Mouse (Mus musculus): ENCODE measurements around the gene Plscr5.
"Not testable (repeated sequence)": the region's sequence is repeated elsewhere in the genome, so short reads cannot be mapped to it uniquely, and the experiment has no call there.

Plscr5 gene

GRCm38 (mm10) chr9:92192636-92193035 is at the start of gene Plscr5:
Gene Plscr5 (plus strand): TSS chr9:92192936.
- in situ Hi-C loops (cut with MboI, MseI) = not testable (repeated sequence)

DNA sequence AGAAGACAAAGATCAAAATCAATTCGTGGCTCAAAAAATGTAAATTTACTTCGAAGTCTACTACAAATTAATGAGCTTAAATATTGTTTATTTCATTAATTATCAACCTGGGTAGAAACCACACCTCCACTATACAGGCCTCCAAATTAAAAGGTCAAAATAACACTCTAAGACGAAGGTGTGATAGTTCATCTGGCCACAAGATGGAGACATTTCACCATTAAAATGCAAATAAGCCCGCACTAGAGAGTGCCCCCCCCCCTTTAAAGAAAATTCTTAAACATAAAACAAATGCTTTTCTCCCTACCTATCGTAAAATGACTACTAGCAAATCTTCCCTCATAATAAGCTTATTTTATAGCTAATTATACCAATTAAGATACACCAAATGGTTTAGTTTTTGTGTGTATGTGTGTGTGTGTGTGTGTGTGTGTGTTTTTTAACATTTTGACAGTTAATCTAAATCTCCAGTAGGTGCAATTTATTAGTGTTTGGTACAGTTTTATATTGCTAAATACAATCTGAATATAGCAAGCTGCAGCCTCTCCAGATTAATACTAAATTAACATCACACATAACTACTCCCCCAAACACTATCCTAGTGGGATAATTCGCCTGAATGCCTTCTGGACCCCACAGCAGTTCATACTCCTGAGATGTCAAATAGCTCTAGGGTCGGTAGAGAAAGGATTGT is 45.0 kb upstream of the Plscr5 start:
- in situ Hi-C loops (cut with MboI, MseI) = no loop called here

- in situ Hi-C loops (cut with MboI, MseI) = loop anchor here (25.0 kb wide), 1 partner anchor 700 kb away; no protein-coding TSS in a partner anchor
These were observed 30.5 kb upstream of the Plscr5 start for GRCm38 (mm10) chr9:92162213-92162612.

DNA sequence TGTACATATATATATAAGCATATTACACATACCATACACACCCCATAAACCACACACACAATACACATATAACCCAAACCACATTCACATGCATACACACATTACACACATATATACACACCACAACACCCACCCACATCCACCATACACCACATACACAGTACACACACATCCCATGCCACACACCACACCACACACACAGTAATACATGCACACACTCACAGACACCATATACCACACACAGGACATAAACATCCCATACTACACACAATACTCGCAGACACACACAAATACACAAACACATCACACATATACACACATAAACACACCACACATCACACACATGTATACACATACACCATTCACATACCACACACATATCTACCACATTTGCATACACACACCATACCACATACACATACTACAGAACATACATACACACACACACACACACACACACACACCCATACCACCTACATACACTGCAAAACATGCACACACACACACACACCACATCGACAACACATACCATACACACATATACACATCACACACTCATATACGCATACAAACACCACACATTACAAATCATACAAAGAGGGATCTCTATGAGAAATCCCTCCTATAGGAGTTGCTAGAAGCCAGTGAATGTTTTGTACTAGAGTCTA is 19.3 kb upstream of the Plscr5 start:
- in situ Hi-C loops (cut with MboI, MseI) = loop anchor here (25.0 kb wide), 1 partner anchor 689 kb away; no protein-coding TSS in a partner anchor

DNA sequence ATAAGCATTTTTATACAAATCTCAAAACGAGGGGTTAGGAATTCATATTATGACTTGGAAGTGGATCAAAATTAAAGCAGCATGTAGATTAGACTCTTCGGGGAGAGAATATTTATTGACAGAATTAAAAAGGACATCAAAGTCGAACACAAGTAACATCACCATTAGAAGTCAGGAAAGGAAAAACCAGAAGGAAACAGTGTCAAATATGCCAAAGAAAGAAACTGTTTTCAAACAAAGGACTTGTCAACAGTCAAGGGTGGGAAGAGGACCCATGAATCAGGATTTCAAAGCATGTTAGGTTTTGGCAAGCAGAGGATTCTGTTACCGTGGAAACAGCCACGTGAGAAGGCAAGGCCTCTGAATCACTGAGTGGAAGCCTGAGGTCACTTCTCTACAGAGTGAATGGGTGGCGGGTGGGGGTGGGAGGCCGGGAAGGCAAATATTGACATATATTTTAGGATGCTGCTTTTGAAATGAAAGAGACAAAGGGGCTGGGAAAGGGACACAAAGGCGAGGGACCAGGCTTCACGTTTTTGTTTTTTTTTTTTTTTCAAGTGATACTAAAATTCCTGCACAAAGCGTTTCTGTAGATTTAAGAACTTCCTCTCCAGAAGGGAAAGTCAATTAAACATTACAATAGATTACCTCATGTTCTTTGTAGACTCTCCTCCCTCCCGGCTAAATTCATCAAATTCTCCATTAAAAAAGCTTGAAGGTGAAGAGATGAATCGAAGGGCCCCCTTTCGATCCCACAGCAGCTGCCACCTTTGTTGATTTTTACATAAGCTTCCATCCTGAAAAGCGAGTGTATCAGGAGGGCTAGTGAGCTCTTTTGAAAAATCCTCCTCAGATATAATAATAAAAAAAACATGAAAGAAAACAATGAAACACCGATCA is 18.3 kb upstream of the Plscr5 start:
- in situ Hi-C loops (cut with MboI, MseI) = loop anchor here (25.0 kb wide), 1 partner anchor 688 kb away; no protein-coding TSS in a partner anchor

GRCm38 (mm10) chr9:92178861-92179469 is 13.8 kb upstream of the Plscr5 start:
- in situ Hi-C loops (cut with MboI, MseI) = no loop called here

DNA sequence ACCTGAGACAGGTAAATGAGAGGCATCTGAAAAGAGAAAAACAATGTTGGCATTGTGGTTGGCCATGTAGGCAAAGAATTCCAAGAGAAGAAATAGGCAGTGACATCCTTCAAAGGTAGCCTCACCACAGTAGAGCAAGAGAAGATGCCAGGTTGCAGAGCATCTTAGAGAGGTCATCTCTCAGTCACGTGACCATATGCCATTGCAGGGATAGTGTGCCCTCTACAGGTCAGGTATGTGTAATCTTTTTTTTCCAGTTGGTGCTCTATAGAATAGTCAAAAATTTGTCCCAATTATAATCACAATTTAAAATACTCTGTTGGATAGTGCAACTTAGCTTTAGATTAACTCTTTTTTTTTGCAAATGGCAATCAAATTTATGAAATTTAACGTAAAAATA is 1.4 kb upstream of the Plscr5 start:
- in situ Hi-C loops (cut with MboI, MseI) = no loop called here

- in situ Hi-C loops (cut with MboI, MseI) = no loop called here
These were observed 5.7 kb downstream of the Plscr5 start for GRCm38 (mm10) chr9:92198408-92198807.

DNA sequence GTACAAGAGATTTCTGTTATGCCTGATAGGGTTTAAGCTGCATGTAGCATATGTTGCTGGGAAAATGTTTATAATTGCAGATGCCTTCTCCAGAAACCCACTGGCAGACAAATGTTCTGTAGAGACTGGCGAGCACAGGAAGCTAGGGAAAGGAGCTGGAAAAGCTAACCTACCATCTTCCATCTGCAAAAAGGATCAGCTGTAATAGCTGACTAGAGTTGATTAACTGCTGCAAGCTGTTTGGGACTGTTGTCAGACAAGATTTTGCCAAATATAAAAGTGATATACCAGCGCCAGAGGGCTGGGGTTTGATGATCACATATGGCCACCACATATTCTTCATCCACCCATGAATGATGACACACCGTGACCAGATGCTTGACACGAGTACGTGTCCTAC is 6.8 kb downstream of the Plscr5 start:
- in situ Hi-C loops (cut with MboI, MseI) = no loop called here

GRCm38 (mm10) chr9:92204397-92204796 is 11.7 kb downstream of the Plscr5 start:
- in situ Hi-C loops (cut with MboI, MseI) = no loop called here

DNA sequence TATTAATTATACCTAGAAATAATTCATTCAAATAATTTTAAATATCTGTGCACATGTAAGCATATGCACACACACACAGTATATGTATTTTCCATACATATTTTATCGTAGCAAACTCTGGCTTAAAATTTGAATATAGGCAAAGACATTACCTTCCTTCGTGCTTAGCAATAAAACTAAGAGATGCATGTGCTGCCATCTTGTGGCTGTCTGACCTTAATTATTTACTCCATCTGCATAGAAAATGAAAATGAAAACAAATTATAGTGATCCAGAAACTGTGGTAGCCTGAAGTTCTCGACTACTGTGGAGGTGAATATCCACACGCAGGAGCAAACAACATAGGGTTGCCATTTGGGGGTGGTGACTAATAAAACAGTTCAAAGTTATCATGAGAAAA is 14.6 kb downstream of the Plscr5 start:
- in situ Hi-C loops (cut with MboI, MseI) = loop anchor here (5.0 kb wide), 1 partner anchor 90 kb away; no protein-coding TSS in a partner anchor

- in situ Hi-C loops (cut with MboI, MseI) = loop anchor here (5.0 kb wide), 1 partner anchor 90 kb away; no protein-coding TSS in a partner anchor
These were observed 15.0 kb downstream of the Plscr5 start for GRCm38 (mm10) chr9:92207757-92208156.

- in situ Hi-C loops (cut with MboI, MseI) = loop anchor here (5.0 kb wide), 1 partner anchor 87 kb away; no protein-coding TSS in a partner anchor
These were observed 17.1 kb downstream of the Plscr5 start for GRCm38 (mm10) chr9:92209850-92210249.

DNA sequence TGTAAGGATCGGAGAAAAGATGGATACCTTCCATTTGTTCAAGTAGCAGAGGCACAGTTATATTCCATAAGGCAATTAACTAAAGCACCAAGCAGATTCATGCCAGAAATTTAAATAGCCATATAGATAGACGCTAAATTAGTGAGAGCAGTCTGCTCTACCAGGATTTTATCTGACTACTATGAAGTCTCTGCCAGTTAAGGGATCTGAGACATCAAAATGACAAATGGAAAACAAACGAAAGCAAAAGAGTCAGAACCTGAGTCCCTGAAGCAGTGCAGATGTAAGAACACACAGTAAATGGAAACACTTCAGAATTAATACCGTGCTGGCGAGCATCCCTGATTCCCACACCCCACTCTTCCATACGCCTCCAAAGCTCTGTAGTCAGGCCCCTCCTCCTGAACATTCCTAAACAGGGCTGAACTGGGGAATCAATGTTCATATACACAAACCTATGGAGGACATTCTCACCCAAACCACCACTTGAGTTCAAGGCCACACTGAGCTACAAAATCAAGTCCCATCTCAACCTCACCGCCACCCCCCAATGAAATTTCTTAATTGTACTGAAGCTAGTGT is 17.7 kb downstream of the Plscr5 start:
- in situ Hi-C loops (cut with MboI, MseI) = no loop called here

- in situ Hi-C loops (cut with MboI, MseI) = no loop called here
These were observed 18.3 kb downstream of the Plscr5 start for GRCm38 (mm10) chr9:92211048-92211447.

DNA sequence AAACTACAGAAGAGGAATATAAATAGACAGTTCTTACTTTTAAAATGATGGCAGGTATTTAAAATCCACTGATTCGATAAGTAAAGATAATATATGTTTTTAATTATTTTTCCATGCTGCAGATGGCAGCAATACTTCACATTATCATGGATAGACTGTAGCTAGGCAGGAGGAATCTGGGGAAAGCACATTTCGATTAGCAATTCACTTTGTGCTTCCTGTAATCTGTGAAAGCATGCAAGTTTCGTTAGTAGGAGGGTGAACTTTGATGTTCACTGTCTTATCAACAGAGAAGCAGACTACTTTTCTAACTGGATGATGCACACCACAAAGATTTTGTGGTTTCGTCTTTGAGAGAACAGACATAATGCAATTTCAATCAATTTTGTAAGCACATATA is 24.7 kb downstream of the Plscr5 start:
- in situ Hi-C loops (cut with MboI, MseI) = loop anchor here (5.0 kb wide), 4 partner anchors 60 to 400 kb away; partner anchors contain the start of gene Plscr2

GRCm38 (mm10) chr9:92217896-92218295 is 25.2 kb downstream of the Plscr5 start:
- in situ Hi-C loops (cut with MboI, MseI) = loop anchor here (5.0 kb wide), 4 partner anchors 59 to 399 kb away; partner anchors contain the start of gene Plscr2

GRCm38 (mm10) chr9:92220151-92220550 is 27.4 kb downstream of the Plscr5 start:
- in situ Hi-C loops (cut with MboI, MseI) = no loop called here

DNA sequence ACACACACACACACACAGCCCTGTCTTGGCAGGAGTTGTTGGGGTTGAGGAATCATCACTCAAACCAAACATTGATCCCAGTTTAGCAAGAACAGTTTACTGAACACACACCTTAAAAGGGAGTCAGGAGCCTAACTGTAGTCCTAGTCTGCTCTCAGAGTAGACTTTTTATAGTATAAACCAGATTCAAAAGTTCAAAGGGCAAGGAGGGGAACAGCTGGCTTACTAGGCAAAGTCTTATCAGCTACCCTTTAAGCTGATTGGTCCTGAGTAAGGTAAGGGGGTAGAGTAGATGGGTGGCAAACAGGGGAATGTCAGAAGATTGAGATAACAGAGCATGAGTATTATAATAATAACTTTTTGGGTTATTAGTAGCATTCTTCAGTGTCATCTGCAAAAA is 28.7 kb downstream of the Plscr5 start:
- in situ Hi-C loops (cut with MboI, MseI) = no loop called here

DNA sequence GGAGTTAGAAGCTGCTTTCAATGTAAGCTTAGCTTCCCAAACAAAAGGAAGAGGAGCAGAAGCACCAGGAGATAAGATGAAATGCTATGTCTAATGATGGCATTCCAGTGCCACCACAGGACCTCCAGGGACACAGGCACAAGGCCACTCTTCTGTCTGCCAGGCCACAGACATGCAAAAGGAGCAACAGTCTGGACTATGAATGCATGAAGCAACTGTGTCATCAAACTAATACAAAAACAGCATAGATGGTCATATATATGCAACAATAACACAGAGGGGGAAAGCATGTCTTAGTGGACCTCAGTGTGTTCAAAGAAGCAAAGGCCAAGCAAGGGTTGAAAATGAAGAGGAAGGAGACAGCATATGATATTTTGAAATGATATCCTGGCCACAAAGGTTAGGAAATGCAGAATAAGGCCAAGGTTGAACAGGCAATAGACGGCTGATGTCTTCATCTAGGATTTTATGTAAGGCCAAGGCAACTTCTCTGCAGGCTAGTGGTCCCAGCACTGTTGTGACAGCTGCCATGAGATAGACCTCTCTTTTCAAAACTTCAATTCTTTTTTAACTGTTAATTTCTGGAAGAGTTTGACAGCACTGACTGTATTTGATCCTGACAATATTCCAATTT is 32.0 kb downstream of the Plscr5 start:
- in situ Hi-C loops (cut with MboI, MseI) = loop anchor here (5.0 kb wide), 2 partner anchors 163 to 313 kb away; no protein-coding TSS in a partner anchor
